Mouse (Mus musculus) cerebellum, adult (tissue): ENCODE results near the gene Adcy3.
"Not testable (repeated sequence)": the region's sequence is repeated elsewhere in the genome, so short reads cannot be mapped to it uniquely, and the experiment has no call there.

ENCODE experiments used
- ATAC-seq: cut with Nextera tagmentation; 2 replicates; pipeline ENCODE4 v1.9.2; 2017; ENCODE audit warnings: mild to moderate bottlenecking, moderate library complexity, mixed read lengths; ENCODE audit not compliant: insufficient number of reproducible peaks, low FRiP score, low TSS enrichment

Gene Adcy3

GRCm38 (mm10) chr12:4233572-4234508, 100.9 kb downstream of the Adcy3 start, which contains the start of the genes Ptrhd1 and Cenpo:
TSS of gene Ptrhd1 (plus strand) at chr12:4234027.
TSS of gene Cenpo (minus strand) at chr12:4234294.
- peak; percentile 96 for ATAC-seq

GRCm38 (mm10) chr12:4237481-4237880, 104.6 kb downstream of the Adcy3 start:
- ATAC-seq = no peak

- ATAC-seq = not testable (repeated sequence)
These were observed 107.4 kb downstream of the Adcy3 start for GRCm38 (mm10) chr12:4240281-4240680.

GRCm38 (mm10) chr12:4243805-4244204, 110.9 kb downstream of the Adcy3 start:
- ATAC-seq = no peak

- ATAC-seq = no peak
These were observed 112.8 kb downstream of the Adcy3 start for GRCm38 (mm10) chr12:4245742-4246141.

- peak; percentile 73 for ATAC-seq
These were observed 116.9 kb downstream of the Adcy3 start for GRCm38 (mm10) chr12:4249786-4250185.

- no peak for ATAC-seq
These were observed 120.1 kb downstream of the Adcy3 start for GRCm38 (mm10) chr12:4252742-4253655.
